Mouse (Mus musculus) olfactory bulb, adult 2 months (tissue): ENCODE measurements around the gene Gm13696.
"Not testable (repeated sequence)": the region's sequence is repeated elsewhere in the genome, so short reads cannot be mapped to it uniquely, and the experiment has no call there.

ENCODE experiments used
- CTCF ChIP-seq: fragments of 200-500 bp; IDR thresholded peaks from 2 replicates; pipeline ENCODE4 v1.5.1; 2012; ENCODE audit warnings: low read depth, mild to moderate bottlenecking, low read length, moderate library complexity; ENCODE audit not compliant: insufficient read depth
- POLR2A ChIP-seq: fragments of 200-500 bp; IDR thresholded peaks from 2 replicates; pipeline ENCODE4 v1.6.1; 2012; ENCODE audit warnings: mild to moderate bottlenecking, low read depth, low read length, moderate library complexity; ENCODE audit not compliant: insufficient read depth

DNA sequence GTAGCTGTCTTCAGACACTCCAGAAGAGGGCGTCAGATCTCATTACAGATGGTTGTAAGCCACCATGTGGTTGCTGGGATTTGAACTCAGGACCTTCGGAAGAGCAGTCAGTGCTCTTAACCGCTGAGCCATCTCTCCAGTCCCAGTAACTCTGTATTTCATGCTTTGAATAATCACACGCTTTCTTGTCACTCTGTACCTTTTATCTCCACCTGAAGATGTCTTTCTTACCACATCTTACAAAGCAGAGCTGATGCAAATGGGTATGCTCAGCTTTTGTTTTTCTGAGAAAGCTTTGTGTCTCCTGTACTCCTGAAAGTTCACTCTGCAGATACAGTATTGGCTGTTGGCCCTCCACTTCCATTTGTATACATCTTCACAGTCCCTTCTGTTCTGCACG, 43.4 kb downstream of the Gm13696 start:
- TF ChIP-seq CTCF, POLR2A: not testable (repeated sequence)
